Mouse (Mus musculus) kidney, postnatal 0 days (tissue): Measurements from ENCODE around the gene Lman1l. TPM values are rescaled to one million over a fixed set of nuclear protein-coding genes. Genes with fewer than 3 reads are reported as not detected.

Experiments used
- ATAC-seq: fragments of 200-750 bp; cut with Nextera tagmentation; replicated peaks from 2 replicates; pipeline ENCODE4 v1.8.0; 2017; ENCODE audit warnings: low read depth, moderate number of reproducible peaks, moderate TSS enrichment, moderate library complexity; ENCODE audit not compliant: low FRiP score
- DNase-seq: peaks from one replicate; pipeline ENCODE4 v3.0.0-alpha.2; 2016; ENCODE audit warnings: low spot score
- H3K27ac ChIP-seq: fragments of 300-500 bp; sonication (generic); 2 replicates; pipeline ENCODE4 v1.5.1; 2014; ENCODE audit warnings: mild to moderate bottlenecking
- H3K27me3 ChIP-seq: fragments of 300-500 bp; sonication (generic); 2 replicates; pipeline ENCODE4 v1.6.1; 2014; ENCODE audit warnings: low read length, mixed read lengths; ENCODE audit not compliant: insufficient read depth
- H3K36me3 ChIP-seq: fragments of 300-500 bp; sonication (generic); 2 replicates; pipeline ENCODE4 v1.6.1; 2014; ENCODE audit warnings: low read length, mixed read lengths; ENCODE audit not compliant: insufficient read depth
- H3K4me1 ChIP-seq: fragments of 300-500 bp; sonication (generic); replicated peaks from 2 replicates; pipeline ENCODE4 v1.6.1; 2014; ENCODE audit warnings: antibody characterized with exemption, low read length, mixed read lengths; ENCODE audit not compliant: insufficient read depth
- H3K4me2 ChIP-seq: fragments of 300-500 bp; sonication (generic); 2 replicates; pipeline ENCODE4 v1.6.1; 2014; ENCODE audit warnings: mild to moderate bottlenecking, low read length, moderate library complexity, mixed read lengths
- H3K4me3 ChIP-seq: fragments of 300-500 bp; sonication (generic); replicated peaks from 2 replicates; pipeline ENCODE4 v1.5.1; 2014; ENCODE audit warnings: low read depth, low read length
- H3K9ac ChIP-seq: fragments of 300-500 bp; sonication (generic); 2 replicates; pipeline ENCODE4 v1.6.1; 2014; ENCODE audit warnings: low read depth, low read length
- H3K9me3 ChIP-seq: fragments of 300-500 bp; sonication (generic); replicated peaks from 2 replicates; pipeline ENCODE4 v1.6.1; 2016; ENCODE audit warnings: low read length, inconsistent platforms, mixed read lengths
- CTCF ChIP-seq: IDR thresholded peaks from 2 replicates; pipeline ENCODE4 v1.5.1; 2016; ENCODE audit warnings: antibody characterized with exemption, low read depth, mild to moderate bottlenecking, moderate library complexity
- WGBS: fragments of 180-500 bp; shearing (Covaris S2); extraction: QIAGEN DNeasy Blood & Tissue Kit; methylation state at CpG from one replicate; pipeline ENCODE4 v1.1.7; 2014; 5-methylcytosine and 5-hydroxymethylcytosine counted together
- polyA plus RNA-seq: library from polyadenylated mRNA; unstranded; fragments of >200 nt; fragmentation: Nextera tagmentation; extraction: Ambion mirVana; gene quantifications from 2 replicates; pipeline ENCODE4 v1.2.1, GENCODE M21; 2015

Gene Lman1l
- polyA plus RNA-seq, 1 experiment from 2014 or later = not detected

DNA sequence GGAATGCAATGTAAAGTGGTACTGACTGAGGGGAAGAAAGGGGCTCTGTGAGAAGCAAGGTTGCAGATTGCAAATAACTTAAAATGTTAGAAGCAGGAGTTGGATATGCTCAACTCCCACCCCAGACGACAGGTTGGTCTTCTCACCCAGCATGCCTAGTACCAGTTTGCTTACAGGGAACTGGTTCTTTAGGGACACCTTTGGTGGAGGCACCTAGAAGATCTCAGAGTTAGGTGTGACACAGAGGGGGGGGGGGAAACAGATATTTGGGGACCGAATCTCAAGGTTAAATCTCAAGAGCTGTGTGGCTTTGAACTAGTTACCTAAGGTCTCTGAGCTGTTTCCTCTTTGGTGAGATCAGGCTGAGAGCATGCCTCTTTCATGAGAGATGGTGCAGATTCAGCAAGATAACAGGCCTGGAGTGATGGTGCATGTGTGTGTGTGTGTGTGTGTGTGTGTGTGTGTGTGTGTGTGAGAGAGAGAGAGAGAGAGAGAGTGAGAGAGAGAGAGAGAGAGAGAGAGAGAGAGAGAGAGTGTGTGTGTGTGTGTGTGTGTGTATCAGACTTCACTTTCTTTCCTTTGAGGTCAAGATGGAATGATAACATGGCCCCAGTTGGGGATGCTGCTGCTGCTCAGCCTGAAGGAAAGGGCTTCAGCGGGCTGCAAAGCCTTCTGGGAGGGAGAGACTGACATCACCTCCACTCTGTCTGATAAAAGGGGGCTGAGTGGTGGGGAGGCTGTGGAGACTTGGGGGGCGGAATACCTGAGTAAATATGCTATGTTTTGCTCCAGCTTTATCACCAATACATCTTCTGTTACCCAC, 26.9 kb upstream of the Lman1l start:
- H3K36me3 ChIP-seq = no peaks in the 10 kb centered on the region
- WGBS = 66% methylated on average over 4 of the region's 4 CpGs
- H3K27me3 ChIP-seq = no peaks in the 10 kb centered on the region
- no peak for ATAC-seq
- H3K9me3 ChIP-seq = no peaks in the 10 kb centered on the region
- no peak for DNase-seq
- TF ChIP-seq CTCF = no peak
- H3K27ac ChIP-seq = no peak overlapping the region
- H3K4me1 ChIP-seq = peaks cover 16% of the 10 kb centered on the region
- H3K4me3 ChIP-seq = no peak overlapping the region
- no peak overlapping the region for H3K9ac ChIP-seq
- H3K4me2 ChIP-seq = no peak overlapping the region

DNA sequence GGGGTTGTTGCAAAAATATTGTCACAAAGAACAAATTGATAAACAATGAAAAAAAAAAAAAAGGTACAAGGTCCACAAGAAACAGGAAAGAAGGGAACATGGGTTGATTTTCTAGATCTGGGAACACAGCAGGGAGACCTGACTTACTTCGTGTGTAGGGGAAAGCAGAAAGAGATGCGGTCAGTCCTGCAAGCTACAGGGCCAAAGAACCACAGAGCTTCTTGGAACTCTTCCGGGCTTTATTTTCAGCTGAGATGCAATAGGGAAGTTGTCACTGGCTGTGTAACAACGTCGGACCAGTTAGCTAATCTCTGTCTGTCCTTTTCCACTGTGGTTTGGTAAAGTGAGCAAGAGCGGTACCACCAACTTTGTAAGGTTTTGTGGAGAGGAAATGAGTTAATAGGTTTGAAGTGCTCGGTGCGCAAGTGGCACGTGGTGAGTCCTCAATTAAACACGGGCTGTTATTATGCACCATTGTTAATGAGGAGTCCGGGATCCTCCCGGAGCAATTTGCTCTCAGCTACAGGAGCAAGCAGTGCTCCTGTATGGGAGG, 26.1 kb upstream of the Lman1l start:
- Histone ChIP-seq H3K27ac (no peak overlapping the region), H3K4me1 (peaks cover 16% of the 10 kb centered on the region), H3K4me3 (no peak overlapping the region), H3K36me3 (no peaks in the 10 kb centered on the region), H3K27me3 (no peaks in the 10 kb centered on the region), H3K4me2 (no peak overlapping the region), H3K9ac (no peak overlapping the region), H3K9me3 (no peaks in the 10 kb centered on the region)
- no peak for TF ChIP-seq CTCF
- no peak for ATAC-seq
- 62% methylated on average over 12 of the region's 12 CpGs for WGBS
- no peak for DNase-seq

DNA sequence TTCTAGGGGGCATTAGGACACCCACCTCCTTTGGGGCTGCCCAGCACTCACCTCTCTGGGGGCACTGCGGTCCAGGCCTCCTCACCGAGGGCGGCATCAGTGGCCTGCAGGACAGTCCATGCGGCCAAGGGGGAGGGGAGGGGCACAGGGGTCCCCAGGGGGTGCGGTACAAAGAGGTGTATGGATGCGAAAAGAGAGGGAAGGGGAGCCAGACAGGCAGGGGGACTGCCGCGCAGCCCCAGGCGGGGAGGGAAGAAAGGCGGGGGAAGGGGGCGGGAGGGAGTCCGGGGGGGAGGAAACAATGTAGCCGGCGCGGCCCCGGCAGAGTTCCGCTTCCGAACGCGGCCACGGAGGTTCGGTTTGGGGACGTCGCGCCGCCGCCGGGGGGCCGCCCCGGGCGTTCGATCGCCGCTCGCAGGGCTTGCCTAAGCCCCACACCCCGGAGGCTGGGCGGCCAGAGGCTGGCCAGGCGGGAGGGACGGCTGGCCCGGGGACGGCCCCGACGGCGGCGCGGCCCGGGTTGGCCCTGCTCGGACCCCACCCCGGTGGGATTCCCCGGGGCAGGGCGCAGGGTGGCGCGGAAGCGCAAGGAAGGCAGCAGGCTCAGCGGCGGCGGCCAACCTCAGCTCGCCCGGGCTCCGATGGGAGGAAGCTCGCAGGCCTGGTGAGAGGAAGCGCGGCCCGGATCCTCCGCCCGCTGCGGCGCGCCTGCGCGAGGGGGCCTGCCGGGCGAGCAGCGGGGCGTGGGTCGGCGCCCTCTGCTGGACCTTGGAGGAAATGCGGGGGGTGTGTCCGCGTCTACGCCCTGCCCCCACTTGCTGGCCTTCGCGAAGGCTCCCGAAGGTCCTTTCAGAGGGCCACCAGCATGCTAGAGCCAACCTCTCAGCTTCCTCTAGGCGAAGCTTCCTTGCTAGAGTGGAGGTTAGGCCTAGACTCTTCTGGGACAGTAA, 24.6 kb upstream of the Lman1l start:
- peaks cover 25% of the 10 kb centered on the region for H3K4me1 ChIP-seq
- ATAC-seq = peak; percentile 83
- no peaks in the 10 kb centered on the region for H3K9me3 ChIP-seq
- peak overlapping the region; percentile 97 for H3K27ac ChIP-seq
- WGBS = under 1% methylated on average over 70 of the region's 85 CpGs
- H3K4me2 ChIP-seq = peak overlapping the region; percentile 73
- peak; percentile 82 for TF ChIP-seq CTCF
- H3K4me3 ChIP-seq = peak overlapping the region; percentile 98
- no peaks in the 10 kb centered on the region for H3K36me3 ChIP-seq
- H3K27me3 ChIP-seq = no peaks in the 10 kb centered on the region
- peak; percentile 95 for DNase-seq
- peak overlapping the region; percentile 99 for H3K9ac ChIP-seq

DNA sequence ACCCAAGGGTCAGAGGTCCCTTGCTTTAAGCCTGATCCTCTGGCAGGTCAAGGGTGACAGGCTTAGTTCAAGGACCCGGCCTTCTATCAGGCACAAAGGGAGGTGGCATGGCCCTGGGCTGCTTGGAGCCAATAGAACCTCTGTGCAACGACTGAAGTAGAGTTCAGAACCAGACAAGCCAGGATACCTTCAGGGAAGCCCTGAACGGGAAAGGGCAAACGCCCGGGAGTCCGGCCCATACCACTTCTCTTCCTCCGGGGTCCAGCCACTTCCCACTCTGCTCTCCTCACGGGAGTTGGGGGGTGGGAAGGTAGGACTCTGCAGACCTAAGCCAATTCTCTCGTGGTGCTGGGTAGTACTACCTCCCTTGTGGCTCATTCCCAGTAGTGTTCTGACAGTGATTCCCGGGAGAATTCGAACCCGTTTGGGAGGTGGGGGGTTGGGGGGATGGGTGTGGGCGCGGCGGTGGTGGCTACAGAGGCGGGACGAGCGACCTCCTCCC, 23.9 kb upstream of the Lman1l start:
- Histone ChIP-seq H3K4me3 (peak overlapping the region; percentile 98), H3K27me3 (no peaks in the 10 kb centered on the region), H3K36me3 (no peaks in the 10 kb centered on the region), H3K9me3 (no peaks in the 10 kb centered on the region), H3K27ac (peak overlapping the region; percentile 97), H3K9ac (peak overlapping the region; percentile 99), H3K4me2 (peak overlapping the region; percentile 73), H3K4me1 (peaks cover 32% of the 10 kb centered on the region)
- DNase-seq (no peak), ATAC-seq (no peak; the same call in 1 of the 2 replicates)
- WGBS = under 1% methylated on average over 18 of the region's 18 CpGs
- TF ChIP-seq CTCF = no peak

DNA sequence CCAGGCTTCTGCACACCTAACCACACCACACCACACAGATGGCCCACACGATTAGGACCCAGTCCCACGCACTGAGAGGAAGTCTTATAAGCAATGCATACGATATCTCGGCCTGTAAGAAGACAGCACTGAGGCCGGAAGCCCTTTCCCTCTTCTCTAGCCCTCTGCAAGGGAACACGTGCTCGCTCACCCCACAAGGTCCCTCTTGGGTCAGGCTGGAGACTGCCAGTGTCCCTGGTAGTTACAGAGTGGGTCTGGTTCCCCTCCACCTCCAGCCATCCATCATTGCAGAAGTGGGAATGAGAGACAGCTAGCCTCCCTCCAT, 23.2 kb upstream of the Lman1l start:
- DNase-seq (no peak), ATAC-seq (no peak)
- Histone ChIP-seq H3K27ac (peak overlapping the region; percentile 47; the same call in 1 of the 2 replicates), H3K9me3 (no peaks in the 10 kb centered on the region), H3K4me2 (peak overlapping the region; percentile 73), H3K4me1 (peaks cover 39% of the 10 kb centered on the region), H3K36me3 (no peaks in the 10 kb centered on the region), H3K27me3 (no peaks in the 10 kb centered on the region), H3K4me3 (peak overlapping the region; percentile 98), H3K9ac (peak overlapping the region; percentile 99; the same call in 1 of the 2 replicates)
- WGBS = 13% methylated on average over 7 of the region's 7 CpGs
- no peak for TF ChIP-seq CTCF
